Mouse (Mus musculus) midbrain, embryonic 11.5 days (tissue): Measurements from ENCODE around the gene Pdx1. TPM values are rescaled to one million over a fixed set of nuclear protein-coding genes. Genes with fewer than 3 reads are reported as not detected.

Experiments
- ATAC-seq: fragments of 200-750 bp; cut with Nextera tagmentation; 2 replicates; pipeline ENCODE4 v1.8.0; 2017; ENCODE audit warnings: moderate TSS enrichment, moderate library complexity; ENCODE audit not compliant: low FRiP score
- DNase-seq: peaks from one replicate; pipeline ENCODE4 v3.0.0; 2015; ENCODE audit warnings: low spot score; ENCODE audit errors: missing footprints
- H3K27ac ChIP-seq: fragments of 300-500 bp; sonication (generic); 2 replicates; pipeline ENCODE4 v1.5.1; 2014; ENCODE audit warnings: low read depth, low read length
- H3K27me3 ChIP-seq: fragments of 300-500 bp; sonication (generic); 2 replicates; pipeline ENCODE4 v1.6.1; 2014; ENCODE audit warnings: mild to moderate bottlenecking, low read length, moderate library complexity, mixed read lengths; ENCODE audit not compliant: control insufficient read depth, insufficient read depth
- H3K36me3 ChIP-seq: fragments of 300-500 bp; sonication (generic); 2 replicates; pipeline ENCODE4 v1.6.1; 2014; ENCODE audit warnings: mild to moderate bottlenecking, low read length, moderate library complexity, mixed read lengths; ENCODE audit not compliant: control insufficient read depth, insufficient read depth
- H3K4me1 ChIP-seq: fragments of 300-500 bp; sonication (generic); 2 replicates; pipeline ENCODE4 v1.6.1; 2014; ENCODE audit warnings: low read length; ENCODE audit not compliant: control insufficient read depth, insufficient read depth
- H3K4me2 ChIP-seq: fragments of 300-500 bp; sonication (generic); 2 replicates; pipeline ENCODE4 v1.6.1; 2014; ENCODE audit warnings: mild to moderate bottlenecking, moderate library complexity
- H3K4me3 ChIP-seq: fragments of 300-500 bp; sonication (generic); 2 replicates; pipeline ENCODE4 v1.5.1; 2014; ENCODE audit warnings: low read depth, low read length
- H3K9ac ChIP-seq: fragments of 300-500 bp; sonication (generic); 2 replicates; pipeline ENCODE4 v1.6.1; 2014; ENCODE audit warnings: low read length
- H3K9me3 ChIP-seq: fragments of 300-500 bp; sonication (generic); 2 replicates; pipeline ENCODE4 v1.6.1; 2016; ENCODE audit warnings: low read length; ENCODE audit not compliant: control insufficient read depth
- WGBS: fragments of 180-500 bp; shearing (Covaris S2); extraction: QIAGEN DNeasy Blood & Tissue Kit; methylation state at CpG from one replicate; pipeline ENCODE4 v1.1.7; 2014; 5-methylcytosine and 5-hydroxymethylcytosine counted together
- polyA plus RNA-seq: library from polyadenylated mRNA; unstranded; fragments of >200 nt; fragmentation: Nextera tagmentation; extraction: Ambion mirVana; gene quantifications from 2 replicates; pipeline ENCODE4 v1.2.1, GENCODE M21; 2014

Pdx1 gene
- polyA plus RNA-seq, 1 experiment from 2014 or later = not detected

GRCm38 (mm10) chr5:147299255-147300000 lies 29.7 kb downstream of the Pdx1 start:
- ATAC-seq (peak; percentile 82), DNase-seq (peak; percentile 98)
- Histone ChIP-seq H3K27me3 (peaks cover 96% of the 10 kb centered on the region), H3K9ac (no peak overlapping the region; the same call in 1 of the 2 replicates), H3K4me3 (peak overlapping the region; percentile 18; the same call in 1 of the 2 replicates), H3K4me2 (peak overlapping the region; percentile 33), H3K9me3 (no peaks in the 10 kb centered on the region), H3K27ac (no peak overlapping the region), H3K4me1 (peaks cover 7% of the 10 kb centered on the region), H3K36me3 (no peaks in the 10 kb centered on the region)
- under 1% methylated on average over 41 of the region's 41 CpGs for WGBS

GRCm38 (mm10) chr5:147300001-147300363 lies 30.2 kb downstream of the Pdx1 start:
- H3K36me3 ChIP-seq = no peaks in the 10 kb centered on the region
- ATAC-seq (no peak; the same call in 1 of the 2 replicates), DNase-seq (peak; percentile 87)
- H3K4me1 ChIP-seq = peaks cover 11% of the 10 kb centered on the region
- H3K4me2 ChIP-seq = no peak overlapping the region; the same call in 1 of the 2 replicates
- no peak overlapping the region for H3K4me3 ChIP-seq
- peaks cover 96% of the 10 kb centered on the region for H3K27me3 ChIP-seq
- H3K27ac ChIP-seq = no peak overlapping the region
- 3% methylated on average over 4 of the region's 4 CpGs for WGBS
- H3K9me3 ChIP-seq = no peaks in the 10 kb centered on the region
- H3K9ac ChIP-seq = no peak overlapping the region

DNA sequence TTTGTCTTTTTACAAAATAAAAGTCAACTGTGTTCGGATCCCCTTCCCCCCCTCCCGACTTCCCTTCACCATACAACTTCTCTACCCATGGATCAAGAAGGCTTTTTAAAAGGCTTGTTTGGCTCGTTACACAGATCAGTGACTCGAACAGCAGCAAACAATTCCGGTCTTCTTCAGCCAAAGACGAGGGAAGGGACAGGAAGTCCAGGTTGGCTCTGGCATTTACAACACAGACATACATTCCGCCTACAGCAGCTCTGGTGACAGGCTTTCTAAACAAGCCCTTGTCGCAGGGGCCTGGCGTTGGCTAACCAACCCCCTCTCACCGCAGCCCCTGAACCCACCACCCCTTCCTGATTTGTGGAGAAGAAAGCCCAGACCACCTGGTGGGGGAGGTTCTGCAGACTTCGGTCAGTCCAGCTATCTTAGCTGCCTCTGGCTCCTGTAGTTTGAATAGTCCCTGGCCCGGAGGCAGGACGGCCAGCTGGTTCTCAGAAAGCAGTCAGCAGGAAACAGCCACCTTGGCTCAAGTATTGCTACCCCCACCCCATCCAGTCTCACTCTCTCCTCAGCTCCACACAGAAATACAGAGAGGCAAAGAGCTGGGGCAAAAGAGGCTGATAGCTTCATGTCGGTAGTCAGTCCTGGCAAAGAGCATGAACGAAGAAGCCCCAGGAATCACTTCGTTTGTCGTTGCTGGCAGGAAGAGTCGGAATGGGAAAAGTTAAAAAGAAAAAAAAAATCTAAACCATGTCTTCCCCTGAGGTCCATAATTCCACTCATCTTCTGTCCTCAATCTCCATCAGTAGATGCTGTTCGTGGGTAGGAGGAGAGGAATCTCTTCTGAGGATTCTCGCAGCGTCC lies 31.4 kb downstream of the Pdx1 start:
- WGBS = 2% methylated on average over 21 of the region's 21 CpGs
- Histone ChIP-seq H3K27me3 (peaks cover 98% of the 10 kb centered on the region), H3K4me1 (peaks cover 11% of the 10 kb centered on the region)

GRCm38 (mm10) chr5:147301781-147302070 lies 32.0 kb downstream of the Pdx1 start:
- H3K27me3 ChIP-seq = peaks cover 99% of the 10 kb centered on the region
- WGBS = under 1% methylated on average over 10 of the region's 10 CpGs
- H3K9me3 ChIP-seq = no peaks in the 10 kb centered on the region
- H3K9ac ChIP-seq = no peak overlapping the region
- H3K4me1 ChIP-seq = peaks cover 14% of the 10 kb centered on the region
- no peak overlapping the region for H3K4me3 ChIP-seq
- no peaks in the 10 kb centered on the region for H3K36me3 ChIP-seq
- H3K4me2 ChIP-seq = no peak overlapping the region
- no peak overlapping the region for H3K27ac ChIP-seq
- DNase-seq = peak; percentile 95
- ATAC-seq = no peak

More for the DNA sequence above, 31.4 kb downstream of the Pdx1 start:
- ATAC-seq = no peak
- Histone ChIP-seq H3K4me3 (no peak overlapping the region), H3K9ac (no peak overlapping the region), H3K9me3 (no peaks in the 10 kb centered on the region), H3K4me2 (no peak overlapping the region), H3K36me3 (no peaks in the 10 kb centered on the region), H3K27ac (no peak overlapping the region)
- peak; percentile 96 for DNase-seq

- no peak overlapping the region for H3K4me2 ChIP-seq
- H3K27ac ChIP-seq = no peak overlapping the region
- no peaks in the 10 kb centered on the region for H3K9me3 ChIP-seq
- H3K4me3 ChIP-seq = no peak overlapping the region
- H3K9ac ChIP-seq = no peak overlapping the region
- ATAC-seq (no peak), DNase-seq (peak; percentile 94)
- H3K36me3 ChIP-seq = no peaks in the 10 kb centered on the region
- peaks cover 14% of the 10 kb centered on the region for H3K4me1 ChIP-seq
- H3K27me3 ChIP-seq = peaks cover 99% of the 10 kb centered on the region
- whole genome bisulfite sequencing = 3% methylated on average over 8 of the region's 8 CpGs
These were observed 32.4 kb downstream of the Pdx1 start for GRCm38 (mm10) chr5:147302141-147302540.

DNA sequence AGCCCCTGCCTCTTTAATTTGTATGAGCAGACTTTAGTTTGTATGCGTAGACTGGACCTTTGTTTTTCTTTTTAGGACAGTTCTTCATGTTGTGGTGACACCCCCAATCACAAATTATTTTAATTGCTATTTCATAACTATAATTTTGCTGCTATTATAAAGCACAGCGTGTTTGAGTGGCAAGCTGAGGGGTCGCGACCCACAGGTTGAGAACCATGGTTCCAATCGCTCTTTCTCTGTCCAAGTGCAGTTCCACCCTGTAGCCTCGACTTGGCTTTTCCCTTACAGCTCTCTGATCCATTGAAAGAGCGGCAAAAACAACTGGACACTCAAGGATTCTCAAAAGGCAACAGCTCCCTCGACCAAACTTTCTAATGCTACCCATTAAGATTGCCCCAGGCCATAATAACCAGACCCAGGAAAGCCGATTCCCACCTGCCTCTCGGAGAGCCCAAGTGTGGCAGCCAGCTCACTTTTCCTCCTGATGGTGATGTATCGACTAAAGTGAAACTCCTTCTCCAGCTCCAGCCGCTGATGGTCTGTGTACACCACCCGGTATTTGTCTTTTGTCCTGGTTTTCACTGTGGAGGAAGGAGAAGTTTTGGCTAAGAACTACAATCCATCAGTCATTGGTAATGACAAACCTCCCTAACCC lies 33.1 kb downstream of the Pdx1 start:
- Histone ChIP-seq H3K27ac (no peak overlapping the region), H3K4me2 (no peak overlapping the region), H3K9me3 (no peaks in the 10 kb centered on the region), H3K4me1 (peaks cover 14% of the 10 kb centered on the region), H3K36me3 (no peaks in the 10 kb centered on the region), H3K4me3 (no peak overlapping the region), H3K9ac (no peak overlapping the region), H3K27me3 (peaks cover 99% of the 10 kb centered on the region)
- DNase-seq (peak; percentile 89), ATAC-seq (no peak)
- WGBS = 5% methylated on average over 13 of the region's 13 CpGs

GRCm38 (mm10) chr5:147304276-147305155 lies 34.8 kb downstream of the Pdx1 start:
- WGBS = under 1% methylated on average over 54 of the region's 54 CpGs
- H3K4me2 ChIP-seq = no peak overlapping the region
- no peak overlapping the region for H3K4me3 ChIP-seq
- H3K9ac ChIP-seq = no peak overlapping the region
- ATAC-seq (peak; percentile 22; the same call in 1 of the 2 replicates), DNase-seq (peak; percentile 95)
- H3K36me3 ChIP-seq = no peaks in the 10 kb centered on the region
- H3K27me3 ChIP-seq = peaks cover 100% of the 10 kb centered on the region
- H3K4me1 ChIP-seq = peaks cover 11% of the 10 kb centered on the region
- no peak overlapping the region for H3K27ac ChIP-seq
- H3K9me3 ChIP-seq = no peaks in the 10 kb centered on the region

GRCm38 (mm10) chr5:147305166-147305565 lies 35.4 kb downstream of the Pdx1 start:
- Histone ChIP-seq H3K9ac (no peak overlapping the region), H3K36me3 (no peaks in the 10 kb centered on the region), H3K9me3 (no peaks in the 10 kb centered on the region), H3K27me3 (peaks cover 100% of the 10 kb centered on the region), H3K4me3 (no peak overlapping the region), H3K4me2 (no peak overlapping the region), H3K27ac (no peak overlapping the region), H3K4me1 (peaks cover 7% of the 10 kb centered on the region)
- under 1% methylated on average over 16 of the region's 16 CpGs for whole genome bisulfite sequencing
- DNase-seq (peak; percentile 94), ATAC-seq (no peak)
